Mouse (Mus musculus): ENCODE measurements around the gene Hpn. TPM values are rescaled to one million over a fixed set of nuclear protein-coding genes. Genes with fewer than 3 reads are reported as not detected.

Gene Hpn
- polyA plus RNA-seq, 1 experiment from 2014 or later = 2.2 TPM

GRCm38 (mm10) chr7:31112036-31112435 is 3.1 kb downstream of the Hpn start:
- H3K4me1 ChIP-seq (ENCODE audit: control insufficient read depth, insufficient read depth, low read length) = peaks cover 10% of the 10 kb centered on the region
- no peak overlapping the region for H3K4me2 ChIP-seq (ENCODE audit: low read depth, severe bottlenecking)
- 49% methylated on average over 4 of the region's 4 CpGs for WGBS
- DNase-seq (ENCODE audit: low spot score) = no peak
- no peaks in the 10 kb centered on the region for H3K36me3 ChIP-seq (ENCODE audit: control insufficient read depth, insufficient read depth, low read length)
- H3K4me3 ChIP-seq (ENCODE audit: low read depth, low read length) = no peak overlapping the region
- H3K27me3 ChIP-seq (ENCODE audit: control insufficient read depth, insufficient read depth, low read length) = no peaks in the 10 kb centered on the region
- no peak overlapping the region for H3K9ac ChIP-seq (ENCODE audit: low read length)
- no peak for ATAC-seq (ENCODE audit: insufficient number of reproducible peaks, low FRiP score, low TSS enrichment, low read depth)
- H3K27ac ChIP-seq (replicated peaks; ENCODE audit: low read depth, low read length) = no peak overlapping the region
- H3K9me3 ChIP-seq (ENCODE audit: control insufficient read depth, low read length) = no peaks in the 10 kb centered on the region

GRCm38 (mm10) chr7:31110861-31111385 is 4.2 kb downstream of the Hpn start:
- H3K4me1 ChIP-seq (ENCODE audit: control insufficient read depth, insufficient read depth, low read length) = peaks cover 10% of the 10 kb centered on the region
- no peaks in the 10 kb centered on the region for H3K27me3 ChIP-seq (ENCODE audit: control insufficient read depth, insufficient read depth, low read length)
- no peak overlapping the region for H3K27ac ChIP-seq (replicated peaks; ENCODE audit: low read depth, low read length)
- no peak overlapping the region for H3K9ac ChIP-seq (ENCODE audit: low read length)
- no peak overlapping the region for H3K4me2 ChIP-seq (ENCODE audit: low read depth, severe bottlenecking)
- no peak for ATAC-seq (ENCODE audit: insufficient number of reproducible peaks, low FRiP score, low TSS enrichment, low read depth)
- WGBS = 87% methylated on average over 15 of the region's 15 CpGs
- no peak for DNase-seq (ENCODE audit: low spot score)
- H3K4me3 ChIP-seq (ENCODE audit: low read depth, low read length) = no peak overlapping the region
- H3K9me3 ChIP-seq (ENCODE audit: control insufficient read depth, low read length) = no peaks in the 10 kb centered on the region
- H3K36me3 ChIP-seq (ENCODE audit: control insufficient read depth, insufficient read depth, low read length) = no peaks in the 10 kb centered on the region

DNA sequence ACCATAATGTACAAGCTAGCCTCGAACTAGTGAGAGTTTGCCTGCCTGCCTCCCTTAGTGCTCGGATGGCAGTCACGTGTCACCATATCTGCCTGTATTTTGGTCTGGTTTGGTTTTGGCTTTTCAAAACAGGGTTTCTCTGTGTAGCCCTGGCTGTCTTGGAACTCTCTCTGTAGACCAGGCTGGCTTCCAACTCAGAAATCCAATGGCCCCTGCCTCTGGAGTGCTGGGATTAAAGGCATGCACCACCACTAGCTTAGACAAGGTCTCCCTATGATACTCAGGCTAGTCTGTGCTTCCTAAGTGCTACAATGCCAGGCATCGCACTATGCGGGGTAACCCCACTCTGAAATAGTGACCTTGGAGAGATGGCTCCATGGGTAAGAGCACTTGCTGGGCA is 5.3 kb downstream of the Hpn start:
- no peak for DNase-seq (ENCODE audit: low spot score)
- Histone ChIP-seq H3K27me3 (ENCODE audit: control insufficient read depth, insufficient read depth, low read length) (no peaks in the 10 kb centered on the region), H3K9ac (ENCODE audit: low read length) (no peak overlapping the region), H3K4me2 (ENCODE audit: low read depth, severe bottlenecking) (no peak overlapping the region), H3K27ac (replicated peaks; ENCODE audit: low read depth, low read length) (no peak overlapping the region), H3K36me3 (ENCODE audit: control insufficient read depth, insufficient read depth, low read length) (no peaks in the 10 kb centered on the region), H3K4me3 (ENCODE audit: low read depth, low read length) (no peak overlapping the region), H3K4me1 (ENCODE audit: control insufficient read depth, insufficient read depth, low read length) (no peaks in the 10 kb centered on the region), H3K9me3 (ENCODE audit: control insufficient read depth, low read length) (no peaks in the 10 kb centered on the region)
- WGBS = 85% methylated on average over 5 of the region's 5 CpGs
- no peak for ATAC-seq (ENCODE audit: insufficient number of reproducible peaks, low FRiP score, low TSS enrichment, low read depth)

DNA sequence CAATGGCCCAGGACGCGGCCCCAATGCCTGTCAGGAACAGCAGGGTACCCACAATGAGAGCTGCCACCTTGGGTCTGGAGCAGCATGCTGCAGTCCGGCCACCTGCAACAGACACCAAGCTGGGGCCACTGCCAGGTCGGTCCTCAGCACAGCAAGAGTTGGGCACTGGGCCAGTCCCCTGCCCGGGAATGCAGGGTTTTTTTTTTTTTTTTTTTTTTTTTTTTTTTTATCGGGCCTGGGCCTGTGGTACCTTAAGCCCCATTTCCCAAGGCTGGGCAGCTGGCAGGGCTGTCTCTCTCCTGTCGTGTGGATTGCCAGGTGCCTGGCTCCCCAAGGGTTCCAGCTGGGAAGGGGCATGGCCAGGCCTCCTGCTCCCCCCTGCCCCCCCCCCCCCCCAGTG is 6.0 kb downstream of the Hpn start:
- DNase-seq (ENCODE audit: low spot score) = no peak
- 53% methylated on average over 6 of the region's 7 CpGs for WGBS

DNA sequence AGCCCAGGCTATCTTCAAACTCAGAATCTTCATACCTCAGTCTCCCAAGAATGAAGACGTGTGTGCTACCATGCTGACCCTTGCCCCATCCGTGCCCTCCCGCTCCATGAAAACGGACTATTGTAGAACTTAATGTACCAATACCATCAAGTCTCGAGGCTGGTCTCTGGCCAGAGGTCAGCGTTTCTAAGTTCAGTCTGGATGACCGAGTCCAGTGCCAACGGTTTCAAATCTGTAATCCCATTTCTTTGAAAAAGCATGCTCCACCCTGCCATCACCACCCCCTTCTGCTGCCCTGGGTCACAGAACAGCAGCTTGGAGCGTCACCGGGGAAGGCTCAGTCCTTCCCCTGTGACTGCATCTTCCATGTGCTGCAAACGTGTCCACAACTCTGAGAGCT is 7.3 kb downstream of the Hpn start:
- H3K27ac ChIP-seq (replicated peaks; ENCODE audit: low read depth, low read length) = no peak overlapping the region
- no peaks in the 10 kb centered on the region for H3K27me3 ChIP-seq (ENCODE audit: control insufficient read depth, insufficient read depth, low read length)
- ATAC-seq (ENCODE audit: insufficient number of reproducible peaks, low FRiP score, low TSS enrichment, low read depth) (no peak), DNase-seq (ENCODE audit: low spot score) (no peak)
- no peaks in the 10 kb centered on the region for H3K36me3 ChIP-seq (ENCODE audit: control insufficient read depth, insufficient read depth, low read length)
- no peak overlapping the region for H3K9ac ChIP-seq (ENCODE audit: low read length)
- no peak overlapping the region for H3K4me3 ChIP-seq (ENCODE audit: low read depth, low read length)
- no peaks in the 10 kb centered on the region for H3K9me3 ChIP-seq (ENCODE audit: control insufficient read depth, low read length)
- H3K4me1 ChIP-seq (ENCODE audit: control insufficient read depth, insufficient read depth, low read length) = no peaks in the 10 kb centered on the region
- 88% methylated on average over 11 of the region's 11 CpGs for WGBS
- H3K4me2 ChIP-seq (ENCODE audit: low read depth, severe bottlenecking) = no peak overlapping the region

More for the DNA sequence above, 6.0 kb downstream of the Hpn start:
- Histone ChIP-seq H3K4me1 (ENCODE audit: control insufficient read depth, insufficient read depth, low read length) (no peaks in the 10 kb centered on the region), H3K9ac (ENCODE audit: low read length) (no peak overlapping the region), H3K4me2 (ENCODE audit: low read depth, severe bottlenecking) (no peak overlapping the region), H3K4me3 (ENCODE audit: low read depth, low read length) (no peak overlapping the region), H3K36me3 (ENCODE audit: control insufficient read depth, insufficient read depth, low read length) (no peaks in the 10 kb centered on the region), H3K9me3 (ENCODE audit: control insufficient read depth, low read length) (no peaks in the 10 kb centered on the region), H3K27me3 (ENCODE audit: control insufficient read depth, insufficient read depth, low read length) (no peaks in the 10 kb centered on the region), H3K27ac (replicated peaks; ENCODE audit: low read depth, low read length) (no peak overlapping the region)
- ATAC-seq (ENCODE audit: insufficient number of reproducible peaks, low FRiP score, low TSS enrichment, low read depth) = no peak

DNA sequence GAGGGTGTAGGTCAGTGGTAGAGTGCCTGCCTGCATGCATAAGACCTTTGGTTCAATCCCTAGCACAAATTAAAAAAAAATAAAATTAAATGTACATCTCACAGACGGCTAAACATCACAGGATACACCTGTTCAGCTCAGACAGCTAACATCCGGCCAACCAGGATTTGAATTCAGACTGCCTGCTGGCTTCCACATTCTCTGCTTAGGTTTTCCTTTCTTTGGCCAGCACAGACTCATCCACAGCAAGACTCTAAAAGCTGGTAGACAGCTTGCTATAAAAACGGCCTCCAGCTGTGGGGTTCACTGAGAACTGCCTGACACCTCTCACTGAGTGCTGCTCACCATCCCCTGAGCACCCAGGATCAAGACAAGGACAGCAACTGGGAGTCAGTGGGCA is 8.9 kb downstream of the Hpn start:
- Histone ChIP-seq H3K9ac (ENCODE audit: low read length) (no peak overlapping the region), H3K4me1 (ENCODE audit: control insufficient read depth, insufficient read depth, low read length) (no peaks in the 10 kb centered on the region), H3K4me2 (ENCODE audit: low read depth, severe bottlenecking) (no peak overlapping the region), H3K9me3 (ENCODE audit: control insufficient read depth, low read length) (no peaks in the 10 kb centered on the region), H3K36me3 (ENCODE audit: control insufficient read depth, insufficient read depth, low read length) (no peaks in the 10 kb centered on the region), H3K27me3 (ENCODE audit: control insufficient read depth, insufficient read depth, low read length) (no peaks in the 10 kb centered on the region), H3K4me3 (ENCODE audit: low read depth, low read length) (no peak overlapping the region), H3K27ac (replicated peaks; ENCODE audit: low read depth, low read length) (no peak overlapping the region)
- no peak for ATAC-seq (ENCODE audit: insufficient number of reproducible peaks, low FRiP score, low TSS enrichment, low read depth)
- DNase-seq (ENCODE audit: low spot score) = no peak
- WGBS = 54% methylated on average over 3 of the region's 3 CpGs

- H3K27ac ChIP-seq (replicated peaks; ENCODE audit: low read depth, low read length) = no peak overlapping the region
- no peaks in the 10 kb centered on the region for H3K4me1 ChIP-seq (ENCODE audit: control insufficient read depth, insufficient read depth, low read length)
- ATAC-seq (ENCODE audit: insufficient number of reproducible peaks, low FRiP score, low TSS enrichment, low read depth) (no peak), DNase-seq (ENCODE audit: low spot score) (peak; percentile 71)
- H3K36me3 ChIP-seq (ENCODE audit: control insufficient read depth, insufficient read depth, low read length) = no peaks in the 10 kb centered on the region
- no peaks in the 10 kb centered on the region for H3K27me3 ChIP-seq (ENCODE audit: control insufficient read depth, insufficient read depth, low read length)
- no peaks in the 10 kb centered on the region for H3K9me3 ChIP-seq (ENCODE audit: control insufficient read depth, low read length)
- no peak overlapping the region for H3K4me3 ChIP-seq (ENCODE audit: low read depth, low read length)
- WGBS = 63% methylated on average over 15 of the region's 15 CpGs
- H3K4me2 ChIP-seq (ENCODE audit: low read depth, severe bottlenecking) = no peak overlapping the region
- no peak overlapping the region for H3K9ac ChIP-seq (ENCODE audit: low read length)
Observed at GRCm38 (mm10) chr7:31105061-31105768, 9.9 kb downstream of the Hpn start.

DNA sequence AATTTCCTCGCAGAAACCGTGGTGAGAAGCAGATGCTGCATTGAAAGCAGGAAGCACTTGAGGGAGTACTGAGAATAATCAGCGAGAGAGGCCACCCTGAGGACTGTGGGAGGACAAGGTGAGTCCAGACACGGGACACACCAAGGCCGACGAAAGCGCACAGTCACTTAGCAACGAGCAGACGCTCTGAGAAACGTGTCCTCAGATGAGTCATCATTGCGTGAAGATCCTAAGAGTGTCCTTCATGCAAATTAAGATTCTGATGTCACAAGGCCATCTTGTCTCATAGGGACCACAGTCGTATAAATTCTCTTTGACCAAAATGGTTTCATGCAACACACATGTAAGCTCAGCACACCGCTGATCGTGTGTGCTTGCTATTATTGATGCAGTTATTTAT is 14.3 kb downstream of the Hpn start:
- ATAC-seq (ENCODE audit: insufficient number of reproducible peaks, low FRiP score, low TSS enrichment, low read depth) = no peak
- 87% methylated on average over 14 of the region's 14 CpGs for WGBS

GRCm38 (mm10) chr7:31099612-31099982 is 15.5 kb downstream of the Hpn start:
- WGBS = 85% methylated on average over 6 of the region's 6 CpGs

More for the DNA sequence above, 14.3 kb downstream of the Hpn start:
- H3K4me1 ChIP-seq (ENCODE audit: control insufficient read depth, insufficient read depth, low read length) = no peaks in the 10 kb centered on the region
- H3K27me3 ChIP-seq (ENCODE audit: control insufficient read depth, insufficient read depth, low read length) = no peaks in the 10 kb centered on the region
- no peak for DNase-seq (ENCODE audit: low spot score)
- no peak overlapping the region for H3K9ac ChIP-seq (ENCODE audit: low read length)
- H3K27ac ChIP-seq (replicated peaks; ENCODE audit: low read depth, low read length) = no peak overlapping the region
- H3K9me3 ChIP-seq (ENCODE audit: control insufficient read depth, low read length) = no peaks in the 10 kb centered on the region
- H3K36me3 ChIP-seq (ENCODE audit: control insufficient read depth, insufficient read depth, low read length) = no peaks in the 10 kb centered on the region
- H3K4me3 ChIP-seq (ENCODE audit: low read depth, low read length) = no peak overlapping the region
- H3K4me2 ChIP-seq (ENCODE audit: low read depth, severe bottlenecking) = no peak overlapping the region

More at GRCm38 (mm10) chr7:31099612-31099982, 15.5 kb downstream of the Hpn start:
- ATAC-seq (ENCODE audit: insufficient number of reproducible peaks, low FRiP score, low TSS enrichment, low read depth) (no peak), DNase-seq (ENCODE audit: low spot score) (no peak)
- H3K4me1 ChIP-seq (ENCODE audit: control insufficient read depth, insufficient read depth, low read length) = no peaks in the 10 kb centered on the region
- H3K9ac ChIP-seq (ENCODE audit: low read length) = no peak overlapping the region
- no peaks in the 10 kb centered on the region for H3K27me3 ChIP-seq (ENCODE audit: control insufficient read depth, insufficient read depth, low read length)
- H3K36me3 ChIP-seq (ENCODE audit: control insufficient read depth, insufficient read depth, low read length) = no peaks in the 10 kb centered on the region
- no peaks in the 10 kb centered on the region for H3K9me3 ChIP-seq (ENCODE audit: control insufficient read depth, low read length)
- no peak overlapping the region for H3K4me3 ChIP-seq (ENCODE audit: low read depth, low read length)
- H3K27ac ChIP-seq (replicated peaks; ENCODE audit: low read depth, low read length) = no peak overlapping the region
- H3K4me2 ChIP-seq (ENCODE audit: low read depth, severe bottlenecking) = no peak overlapping the region

All from limb, embryonic 11.5 days (tissue).